Mouse (Mus musculus): ENCODE results near the gene Diras1. TPM values are rescaled to one million over a fixed set of nuclear protein-coding genes. Genes with fewer than 3 reads are reported as not detected.

Gene Diras1
- polyA plus RNA-seq, 1 experiment from 2014 or later: 0.33 TPM

DNA sequence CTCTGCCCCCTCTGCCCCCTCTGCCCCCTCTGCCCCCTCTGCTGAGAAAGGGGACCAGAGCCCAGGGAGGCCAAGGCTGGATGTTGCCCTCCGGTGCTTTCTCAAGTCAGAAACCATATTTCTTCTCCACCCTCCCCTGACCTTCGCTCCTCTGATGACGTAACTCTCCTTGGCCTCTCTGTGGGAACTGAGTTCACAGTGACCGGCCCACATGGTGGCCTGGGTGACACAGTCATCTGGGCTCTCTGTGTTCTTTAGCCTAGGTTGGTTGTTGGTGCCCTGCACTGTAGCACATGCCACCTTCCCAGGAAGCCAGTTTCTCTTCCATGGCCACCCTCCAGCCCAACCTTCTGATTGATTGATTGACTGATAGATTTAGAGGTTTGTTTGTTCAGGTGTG lies 43.1 kb downstream of the Diras1 start:
- CTCF ChIA-PET: interaction anchor here (0.6 to 1.7 kb wide), 2 partner anchors 35 to 81 kb away, joined by 3 read pairs; no protein-coding TSS in a partner anchor
- DNase-seq (ENCODE audit: low read depth, low spot score) (no peak), ATAC-seq (no peak)
- H3K27me3 ChIP-seq: no peaks in the 10 kb centered on the region
- POLR2A ChIA-PET: no interaction called here
- in situ Hi-C loops (cut with MboI; ENCODE audit: low pct_unique_long_range_greater_than_20kb): no loop called here
- TF ChIP-seq CTCF (IDR thresholded peaks at IDR 0.05): no peak

DNA sequence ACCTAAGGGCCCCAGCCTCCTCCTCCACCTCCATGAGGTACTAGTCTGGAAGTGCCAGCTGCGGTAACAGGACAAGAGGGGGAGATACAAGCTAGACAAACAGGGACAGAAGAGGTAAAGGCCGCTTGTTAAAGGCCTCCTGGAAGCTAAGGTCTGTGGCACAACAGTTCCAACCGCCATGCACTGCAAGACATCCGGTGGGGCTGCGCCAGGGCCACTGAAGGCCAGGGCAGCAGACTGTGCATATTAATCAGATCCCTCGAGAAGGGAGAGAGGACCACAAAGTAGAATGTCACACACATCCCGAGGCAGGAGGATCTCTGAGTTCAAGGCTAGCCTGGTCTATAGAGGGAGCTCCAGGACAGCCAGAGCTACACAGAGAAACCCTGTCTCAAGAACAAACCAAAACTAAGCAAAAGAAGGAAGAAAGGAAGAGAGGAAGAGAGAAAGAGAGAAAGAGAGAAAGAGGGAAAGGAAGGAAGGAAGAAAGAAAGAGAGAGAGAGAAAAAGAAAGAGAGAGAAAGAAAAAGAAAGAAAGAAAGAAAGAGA lies 43.8 kb downstream of the Diras1 start:
- no peak for DNase-seq (ENCODE audit: low read depth, low spot score)
- ATAC-seq: no peak
- ChIA-PET POLR2A (no interaction called here), CTCF (interaction anchor here (0.6 to 0.9 kb wide), 2 partner anchors 10 to 80 kb away, joined by 3 read pairs; no protein-coding TSS in a partner anchor)
- H3K27me3 ChIP-seq: no peaks in the 10 kb centered on the region
- in situ Hi-C loops (cut with MboI; ENCODE audit: low pct_unique_long_range_greater_than_20kb): no loop called here
- TF ChIP-seq CTCF (IDR thresholded peaks at IDR 0.05): no peak

DNA sequence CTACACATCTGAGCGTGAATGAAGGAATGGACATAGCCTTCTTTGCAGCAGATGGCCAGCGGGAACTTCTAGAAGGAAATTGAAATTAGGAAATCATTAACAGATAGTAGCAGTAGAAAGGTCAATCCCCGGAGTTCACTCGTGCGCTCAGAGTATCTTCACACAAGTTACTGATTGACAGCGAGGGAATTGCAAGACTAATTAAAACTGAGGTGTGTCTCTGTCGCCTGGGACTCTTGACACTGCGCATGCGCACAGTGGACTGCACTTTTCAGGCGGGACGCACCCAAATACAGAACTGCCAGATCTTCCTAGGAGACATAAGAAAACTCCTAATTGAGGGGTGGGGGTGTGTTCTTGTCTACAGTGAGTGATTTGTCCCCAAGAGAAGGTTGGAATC lies 50.0 kb downstream of the Diras1 start:
- TF ChIP-seq CTCF (IDR thresholded peaks at IDR 0.05): no peak
- ATAC-seq (peak; percentile 21), DNase-seq (ENCODE audit: low read depth, low spot score) (no peak)
- in situ Hi-C loops (cut with MboI; ENCODE audit: low pct_unique_long_range_greater_than_20kb): no loop called here
- ChIA-PET CTCF (no interaction called here), POLR2A (no interaction called here)
- no peaks in the 10 kb centered on the region for H3K27me3 ChIP-seq

DNA sequence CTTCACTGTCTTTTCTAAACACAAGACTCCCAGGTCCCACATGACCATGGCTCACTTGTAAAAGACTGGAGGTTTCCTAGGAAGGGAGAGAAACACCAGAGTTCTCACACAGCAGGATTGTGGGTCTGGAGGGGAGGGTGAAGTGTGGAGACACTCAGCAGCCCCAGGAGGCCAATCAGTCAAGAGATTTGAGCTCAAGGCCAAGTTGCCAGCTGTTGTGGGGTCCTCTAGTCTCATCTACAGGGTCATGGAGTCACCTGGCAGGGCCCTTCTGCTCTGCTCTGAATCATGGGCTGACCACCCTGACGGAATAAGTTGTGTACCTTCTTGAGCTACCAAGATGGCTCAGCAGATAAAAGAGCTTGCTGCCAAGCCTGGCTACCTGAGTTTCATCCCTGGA lies 51.7 kb downstream of the Diras1 start:
- DNase-seq (ENCODE audit: low read depth, low spot score) (no peak), ATAC-seq (no peak)
- H3K27me3 ChIP-seq: no peaks in the 10 kb centered on the region
- in situ Hi-C loops (cut with MboI; ENCODE audit: low pct_unique_long_range_greater_than_20kb): no loop called here
- no peak for TF ChIP-seq CTCF (IDR thresholded peaks at IDR 0.05)
- ChIA-PET POLR2A (interaction anchor here (0.8 to 1.3 kb wide), 2 partner anchors 13 to 43 kb away, joined by 3 to 4 read pairs; no protein-coding TSS in a partner anchor), CTCF (no interaction called here)

DNA sequence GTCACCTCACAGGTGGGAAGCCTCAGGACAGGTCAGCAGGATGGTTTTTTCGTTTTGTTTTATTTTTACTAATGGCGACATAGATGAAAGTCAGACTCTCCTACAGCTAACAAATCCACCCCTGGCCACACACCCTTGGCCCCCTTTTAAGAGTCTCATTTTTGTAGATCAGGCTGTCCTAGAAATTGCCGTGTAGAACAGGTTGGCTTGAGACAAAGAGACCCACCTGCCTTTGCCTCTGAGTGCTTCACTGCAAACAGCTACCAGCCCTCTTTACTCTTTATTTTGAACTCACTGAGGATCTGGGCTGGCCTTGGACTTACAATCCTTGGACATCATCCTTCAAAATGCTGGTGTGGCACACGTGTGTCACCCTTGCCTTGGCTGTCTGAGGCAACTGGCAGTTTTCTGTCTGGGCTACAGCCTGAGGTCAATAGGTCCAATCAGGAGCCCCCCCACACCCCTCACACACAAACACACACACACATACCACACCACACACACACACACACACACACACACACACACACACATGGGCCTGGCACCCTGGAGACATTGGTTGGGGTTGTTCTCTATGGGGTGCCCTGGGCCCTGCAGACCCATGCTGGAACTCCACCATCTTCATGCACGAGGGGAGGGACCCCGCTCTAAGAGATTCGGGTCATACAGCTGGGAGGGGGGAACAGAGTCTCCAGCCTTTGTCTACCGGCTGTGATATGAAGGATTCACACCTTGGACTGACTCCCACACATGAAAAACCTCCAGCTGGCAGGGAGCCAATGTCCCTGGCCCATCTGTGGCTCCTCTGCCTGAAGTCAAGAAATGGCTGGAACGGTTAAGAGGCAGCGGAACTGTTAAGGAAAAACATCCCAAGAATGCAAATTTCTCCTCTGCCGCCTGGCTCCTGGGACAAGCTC lies 53.1 kb downstream of the Diras1 start:
- ATAC-seq (peak; percentile 44), DNase-seq (ENCODE audit: low read depth, low spot score) (no peak)
- no peak for TF ChIP-seq CTCF (IDR thresholded peaks at IDR 0.05)
- in situ Hi-C loops (cut with MboI; ENCODE audit: low pct_unique_long_range_greater_than_20kb): no loop called here
- no peaks in the 10 kb centered on the region for H3K27me3 ChIP-seq
- POLR2A ChIA-PET: interaction anchor here (1.9 kb wide), 1 partner anchor 42 kb away, joined by 6 read pairs; the partner anchor contains the start of gene Gadd45b
- CTCF ChIA-PET: interaction anchor here (0.7 to 1.1 kb wide), 3 partner anchors 9 to 17 kb away, joined by 4 to 5 read pairs (median 5); no protein-coding TSS in a partner anchor

DNA sequence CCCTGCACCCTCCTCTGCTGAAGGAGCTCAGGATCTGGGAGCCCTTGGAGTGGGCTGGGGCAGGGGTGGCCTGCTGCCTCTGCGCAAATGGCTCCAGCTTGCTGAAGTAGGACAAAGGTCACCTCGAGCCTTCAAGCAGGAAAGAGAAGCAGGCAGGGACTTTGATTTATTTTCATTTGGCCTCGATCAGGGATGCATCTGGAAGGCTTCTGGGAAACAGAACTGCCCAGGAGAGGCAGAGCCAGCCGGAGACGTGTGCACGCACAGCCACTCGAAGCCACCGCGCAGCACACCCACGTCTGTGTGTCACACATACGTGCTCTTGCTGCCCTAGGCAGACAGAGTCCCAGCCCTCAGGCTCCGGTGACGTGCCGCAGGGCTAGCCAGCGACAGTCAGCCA lies 53.9 kb downstream of the Diras1 start:
- ChIA-PET POLR2A (interaction anchor here (1.9 kb wide), 1 partner anchor 42 kb away, joined by 6 read pairs; the partner anchor contains the start of gene Gadd45b), CTCF (interaction anchor here (3.4 kb wide), 1 partner anchor 11 kb away, joined by 14 read pairs; no protein-coding TSS in a partner anchor)
- no peak for DNase-seq (ENCODE audit: low read depth, low spot score)
- no peak for ATAC-seq
- in situ Hi-C loops (cut with MboI; ENCODE audit: low pct_unique_long_range_greater_than_20kb): no loop called here
- no peak for TF ChIP-seq CTCF (IDR thresholded peaks at IDR 0.05)
- no peaks in the 10 kb centered on the region for H3K27me3 ChIP-seq

DNA sequence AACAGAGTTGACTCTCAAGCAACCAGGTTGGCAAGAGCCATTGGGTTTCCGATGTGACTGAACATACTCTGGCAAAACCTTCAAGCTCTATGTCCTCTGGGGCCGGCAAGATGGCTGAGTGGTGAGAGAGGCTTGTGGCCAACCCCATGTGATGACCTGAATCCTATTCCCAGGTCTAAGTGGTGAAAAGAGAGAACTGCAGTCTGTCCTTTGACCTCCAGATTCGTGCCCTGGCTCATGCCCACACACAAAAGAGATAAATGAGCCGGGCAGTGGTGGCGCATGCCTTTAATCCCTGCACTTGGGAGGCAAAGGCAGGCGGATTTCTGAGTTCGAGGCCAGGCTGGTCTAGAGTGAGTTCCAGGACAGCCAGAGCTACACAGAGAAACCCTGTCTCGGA lies 55.3 kb downstream of the Diras1 start:
- ATAC-seq (no peak), DNase-seq (ENCODE audit: low read depth, low spot score) (no peak)
- in situ Hi-C loops (cut with MboI; ENCODE audit: low pct_unique_long_range_greater_than_20kb): no loop called here
- no peak for TF ChIP-seq CTCF (IDR thresholded peaks at IDR 0.05)
- no peaks in the 10 kb centered on the region for H3K27me3 ChIP-seq
- ChIA-PET POLR2A (no interaction called here), CTCF (interaction anchor here (3.4 kb wide), 1 partner anchor 10 kb away, joined by 14 read pairs; no protein-coding TSS in a partner anchor)

Other genes starting within 250 kb of the Diras1 start
- gene Sf3a2, start 227.5 kb downstream of the Diras1 start, polyA plus RNA-seq (2021): 66.7 TPM
- gene Plekhj1, start 227.0 kb downstream of the Diras1 start, polyA plus RNA-seq (2021): 77.0 TPM
- gene Amh, start 220.4 kb downstream of the Diras1 start, polyA plus RNA-seq (2021): 0.47 TPM
- not detected for gene Jsrp1, start 212.2 kb downstream of the Diras1 start, polyA plus RNA-seq (2021)
- 618 TPM for gene Oaz1, start 199.0 kb downstream of the Diras1 start, polyA plus RNA-seq (2021)
- 0.10 TPM for gene Lingo3, start 181.6 kb downstream of the Diras1 start, polyA plus RNA-seq (2021)
- gene Lsm7, start 170.5 kb downstream of the Diras1 start, polyA plus RNA-seq (2021): 77.8 TPM
- gene Sppl2b, start 170.4 kb downstream of the Diras1 start, polyA plus RNA-seq (2021): 36.8 TPM
- gene Tmprss9, start 153.8 kb downstream of the Diras1 start, polyA plus RNA-seq (2021): 0.04 TPM
- gene Timm13, start 124.7 kb downstream of the Diras1 start, polyA plus RNA-seq (2021): 253 TPM
- 24.7 TPM for gene Lmnb2, start 107.4 kb downstream of the Diras1 start, polyA plus RNA-seq (2021)
- 53.8 TPM for gene Gadd45b, start 95.6 kb downstream of the Diras1 start, polyA plus RNA-seq (2021)
- 7.2 TPM for gene Gng7, start 10.7 kb downstream of the Diras1 start, polyA plus RNA-seq (2021)
- 14.3 TPM for gene Slc39a3, start 11.8 kb upstream of the Diras1 start, polyA plus RNA-seq (2021)
- 129 TPM for gene Sgta, start 34.5 kb upstream of the Diras1 start, polyA plus RNA-seq (2021)
- gene Thop1, start 44.4 kb upstream of the Diras1 start, polyA plus RNA-seq (2021): 43.3 TPM
- 0.08 TPM for gene Creb3l3, start 73.2 kb upstream of the Diras1 start, polyA plus RNA-seq (2021)
- gene Map2k2, start 80.3 kb upstream of the Diras1 start, polyA plus RNA-seq (2021): 150 TPM
- gene Zbtb7a, start 109.6 kb upstream of the Diras1 start, polyA plus RNA-seq (2021): 40.6 TPM
- gene Pias4, start 142.3 kb upstream of the Diras1 start, polyA plus RNA-seq (2021): 33.9 TPM
- 1,798 TPM for gene Eef2, start 151.0 kb upstream of the Diras1 start, polyA plus RNA-seq (2021)
- gene Dapk3, start 157.3 kb upstream of the Diras1 start, polyA plus RNA-seq (2021): 82.0 TPM
- 0.50 TPM for gene 4930442H23Rik, start 158.2 kb upstream of the Diras1 start, polyA plus RNA-seq (2021)
- gene Nmrk2, start 176.4 kb upstream of the Diras1 start, polyA plus RNA-seq (2021): 0.14 TPM
- 0.04 TPM for gene Atcay, start 205.2 kb upstream of the Diras1 start, polyA plus RNA-seq (2021)
- gene Zfr2, start 207.5 kb upstream of the Diras1 start, polyA plus RNA-seq (2021): 11.7 TPM
- gene Matk, start 227.3 kb upstream of the Diras1 start, polyA plus RNA-seq (2021): 1.5 TPM
- 98.3 TPM for gene Mrpl54, start 241.3 kb upstream of the Diras1 start, polyA plus RNA-seq (2021)
- gene Apba3, start 241.3 kb upstream of the Diras1 start, polyA plus RNA-seq (2021): 71.4 TPM

Measured in Patski (cell line).